Mouse (Mus musculus): ENCODE data around the gene Agrn. TPM values are rescaled to one million over a fixed set of nuclear protein-coding genes. Genes with fewer than 3 reads are reported as not detected.

The Agrn gene
- total and polyA plus RNA-seq, 3 experiments, result 0.38 to 2.0 (median 0.70) TPM

DNA sequence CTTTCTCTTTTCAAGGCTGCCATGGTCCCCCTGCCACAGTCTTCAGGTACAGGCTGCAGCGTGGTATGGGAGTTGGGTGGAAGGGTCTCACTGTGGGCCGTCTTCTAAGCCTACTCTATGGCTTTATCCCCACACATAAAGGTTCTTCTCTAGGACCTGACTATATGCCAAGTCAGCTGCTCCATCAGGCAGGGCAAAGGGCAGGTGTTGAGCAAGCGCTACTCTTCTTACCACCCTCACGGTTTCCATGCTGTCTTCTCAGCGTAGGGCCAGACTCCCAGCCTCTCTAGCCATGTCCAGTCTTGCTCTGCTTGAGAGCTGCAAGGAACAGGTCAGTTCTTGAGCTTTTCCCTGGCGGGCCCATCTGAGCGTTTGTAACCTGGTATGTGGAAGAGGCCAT lies 73.2 kb downstream of the Agrn start:
- Histone ChIP-seq H3K4me3 (ENCODE audit: low read depth, low read length) (no peak overlapping the region), H3K4me1 (ENCODE audit: insufficient read depth, low read depth, low read length) (peaks cover 14% of the 10 kb centered on the region), H3K36me3 (replicated peaks) (peaks cover 82% of the 10 kb centered on the region), H3K27me3 (ENCODE audit: insufficient read depth, low read length) (no peaks in the 10 kb centered on the region), H3K9me3 (replicated peaks) (no peaks in the 10 kb centered on the region)
- no peak for DNase-seq (ENCODE audit: low spot score)
- no peak for ATAC-seq (ENCODE audit: extremely low read depth, insufficient number of reproducible peaks, low FRiP score, poor library complexity, severe bottlenecking)
- TF ChIP-seq GATA1 (IDR thresholded peaks at IDR 0.05; ENCODE audit: borderline replicate concordance, low read length) (no peak), CTCF (IDR thresholded peaks at IDR 0.05; ENCODE audit: low read depth, low read length) (no peak), TAL1 (conservative IDR thresholded peaks at IDR 0.05; ENCODE audit: low read depth, low read length) (no peak), GATA2 (IDR thresholded peaks at IDR 0.05; ENCODE audit: borderline replicate concordance, low read depth, low read length) (no peak), POLR2AphosphoS5 (IDR thresholded peaks at IDR 0.05; ENCODE audit: insufficient replicate concordance, low read depth, low read length) (no peak)

Other genes with a start within 250 kb of the Agrn start
- gene C1qtnf12, start 235.2 kb downstream of the Agrn start, total RNA-seq (2014; fragmentation: Nextera tagmentation), result 17.0 and 19.9 TPM in 2 replicates
- 9.7 and 14.2 TPM in 2 replicates for gene C1qtnf12, start 235.2 kb downstream of the Agrn start, total RNA-seq (2017)
- gene C1qtnf12, start 235.2 kb downstream of the Agrn start, polyA plus RNA-seq (2012), result 43.7 and 60.7 TPM in 2 replicates
- 3.6 and 5.1 TPM in 2 replicates for gene B3galt6, start 204.8 kb downstream of the Agrn start, total RNA-seq (2014; fragmentation: Nextera tagmentation)
- 11.6 and 11.7 TPM in 2 replicates for gene B3galt6, start 204.8 kb downstream of the Agrn start, total RNA-seq (2017)
- 4.1 and 4.2 TPM in 2 replicates for gene B3galt6, start 204.8 kb downstream of the Agrn start, polyA plus RNA-seq (2012)
- 51.0 and 94.4 TPM in 2 replicates for gene Sdf4, start 204.6 kb downstream of the Agrn start, total RNA-seq (2014; fragmentation: Nextera tagmentation)
- gene Sdf4, start 204.6 kb downstream of the Agrn start, total RNA-seq (2017), result 156 and 163 TPM in 2 replicates
- 30.7 and 31.8 TPM in 2 replicates for gene Sdf4, start 204.6 kb downstream of the Agrn start, polyA plus RNA-seq (2012)
- 2.3 and 2.5 TPM in 2 replicates for gene Tnfrsf4, start 183.6 kb downstream of the Agrn start, total RNA-seq (2014; fragmentation: Nextera tagmentation)
- 1.2 and 3.1 TPM in 2 replicates for gene Tnfrsf4, start 183.6 kb downstream of the Agrn start, total RNA-seq (2017)
- 0.58 and 1.1 TPM in 2 replicates for gene Tnfrsf4, start 183.6 kb downstream of the Agrn start, polyA plus RNA-seq (2012)
- not detected in 2 replicates for gene Tnfrsf18, start 171.3 kb downstream of the Agrn start, total RNA-seq (2014; fragmentation: Nextera tagmentation)
- gene Tnfrsf18, start 171.3 kb downstream of the Agrn start, total RNA-seq (2017), result 0.22 TPM in 1 of 2 replicates, not detected in the other
- gene Tnfrsf18, start 171.3 kb downstream of the Agrn start, polyA plus RNA-seq (2012), result not detected in 2 replicates
- gene Ttll10, start 138.1 kb downstream of the Agrn start, total RNA-seq (2014; fragmentation: Nextera tagmentation), result 1.5 TPM in 1 of 2 replicates, not detected in the other
- gene Ttll10, start 138.1 kb downstream of the Agrn start, total RNA-seq (2017), result 0.12 TPM in 1 of 2 replicates, not detected in the other
- gene Ttll10, start 138.1 kb downstream of the Agrn start, polyA plus RNA-seq (2012), result not detected in 2 replicates
- gene 9430015G10Rik, start 87.5 kb downstream of the Agrn start, total RNA-seq (2014; fragmentation: Nextera tagmentation), result 67.9 and 74.6 TPM in 2 replicates
- 43.6 and 52.0 TPM in 2 replicates for gene 9430015G10Rik, start 87.5 kb downstream of the Agrn start, total RNA-seq (2017)
- 10.4 and 13.5 TPM in 2 replicates for gene 9430015G10Rik, start 87.5 kb downstream of the Agrn start, polyA plus RNA-seq (2012)
- gene Rnf223, start 67.0 kb downstream of the Agrn start, total RNA-seq (2014; fragmentation: Nextera tagmentation), result 0.49 and 2.3 TPM in 2 replicates
- gene Rnf223, start 67.0 kb downstream of the Agrn start, total RNA-seq (2017), result 0.16 and 0.17 TPM in 2 replicates
- gene Rnf223, start 67.0 kb downstream of the Agrn start, polyA plus RNA-seq (2012), result 0.11 and 0.12 TPM in 2 replicates
- not detected in 2 replicates for gene Isg15, start 3.3 kb upstream of the Agrn start, total RNA-seq (2014; fragmentation: Nextera tagmentation)
- 0.16 and 0.93 TPM in 2 replicates for gene Isg15, start 3.3 kb upstream of the Agrn start, total RNA-seq (2017)
- gene Isg15, start 3.3 kb upstream of the Agrn start, polyA plus RNA-seq (2012), result 0.09 and 0.16 TPM in 2 replicates
- not detected in 2 replicates for gene AW011738, start 5.8 kb upstream of the Agrn start, total RNA-seq (2014; fragmentation: Nextera tagmentation)
- 0.11 TPM in 1 of 2 replicates, not detected in the other for gene AW011738, start 5.8 kb upstream of the Agrn start, total RNA-seq (2017)
- gene AW011738, start 5.8 kb upstream of the Agrn start, polyA plus RNA-seq (2012), result not detected in 2 replicates
- not detected in 2 replicates for gene Perm1, start 18.4 kb upstream of the Agrn start, total RNA-seq (2014; fragmentation: Nextera tagmentation)
- 0.05 TPM in 1 of 2 replicates, not detected in the other for gene Perm1, start 18.4 kb upstream of the Agrn start, total RNA-seq (2017)
- not detected in 2 replicates for gene Perm1, start 18.4 kb upstream of the Agrn start, polyA plus RNA-seq (2012)
- gene Plekhn1, start 37.4 kb upstream of the Agrn start, total RNA-seq (2014; fragmentation: Nextera tagmentation), result 14.7 and 19.4 TPM in 2 replicates
- 8.9 and 9.6 TPM in 2 replicates for gene Plekhn1, start 37.4 kb upstream of the Agrn start, total RNA-seq (2017)
- gene Plekhn1, start 37.4 kb upstream of the Agrn start, polyA plus RNA-seq (2012), result 11.3 and 13.4 TPM in 2 replicates
- gene Noc2l, start 38.5 kb upstream of the Agrn start, total RNA-seq (2014; fragmentation: Nextera tagmentation), result 131 and 141 TPM in 2 replicates
- 73.7 and 86.3 TPM in 2 replicates for gene Noc2l, start 38.5 kb upstream of the Agrn start, total RNA-seq (2017)
- 93.0 and 102 TPM in 2 replicates for gene Noc2l, start 38.5 kb upstream of the Agrn start, polyA plus RNA-seq (2012)
- 24.2 TPM in 1 of 2 replicates, not detected in the other for gene Samd11, start 58.2 kb upstream of the Agrn start, total RNA-seq (2014; fragmentation: Nextera tagmentation)
- gene Samd11, start 58.2 kb upstream of the Agrn start, total RNA-seq (2017), result 0.11 and 0.23 TPM in 2 replicates
- 0.07 and 0.12 TPM in 2 replicates for gene Samd11, start 58.2 kb upstream of the Agrn start, polyA plus RNA-seq (2012)
- not detected in 2 replicates for gene Vmn2r-ps159, start 133.6 kb upstream of the Agrn start, total RNA-seq (2014; fragmentation: Nextera tagmentation)
- not detected in 2 replicates for gene Vmn2r-ps159, start 133.6 kb upstream of the Agrn start, total RNA-seq (2017)
- not detected in 2 replicates for gene Vmn2r-ps159, start 133.6 kb upstream of the Agrn start, polyA plus RNA-seq (2012)